Mouse (Mus musculus) embryonic facial prominence, embryonic 14.5 days (tissue): ENCODE data around the gene Rgs8. TPM values are rescaled to one million over a fixed set of nuclear protein-coding genes. Genes with fewer than 3 reads are reported as not detected.

ENCODE experiments used
- ATAC-seq: fragments of 200-750 bp; cut with Nextera tagmentation; 2 replicates; pipeline ENCODE4 v1.8.0; 2017; ENCODE audit warnings: low read depth, moderate number of reproducible peaks, moderate TSS enrichment
- DNase-seq: peaks from one replicate; pipeline ENCODE4 v3.0.0-alpha.2; 2015; ENCODE audit warnings: low spot score
- H3K27ac ChIP-seq: fragments of 300-500 bp; sonication (generic); replicated peaks from 2 replicates; pipeline ENCODE4 v1.5.1; 2014; ENCODE audit warnings: low read depth, mild to moderate bottlenecking, low read length, moderate library complexity
- H3K27me3 ChIP-seq: fragments of 300-500 bp; sonication (generic); replicated peaks from 2 replicates; pipeline ENCODE4 v1.6.1; 2014; ENCODE audit warnings: low read length; ENCODE audit not compliant: control insufficient read depth, insufficient read depth
- H3K36me3 ChIP-seq: fragments of 300-500 bp; sonication (generic); 2 replicates; pipeline ENCODE4 v1.6.1; 2014; ENCODE audit warnings: low read length, mixed read lengths; ENCODE audit not compliant: control insufficient read depth, insufficient read depth
- H3K4me1 ChIP-seq: fragments of 300-500 bp; sonication (generic); 2 replicates; pipeline ENCODE4 v1.6.1; 2014; ENCODE audit warnings: antibody characterized with exemption, low read length; ENCODE audit not compliant: control insufficient read depth, insufficient read depth
- H3K4me2 ChIP-seq: fragments of 300-500 bp; sonication (generic); 2 replicates; pipeline ENCODE4 v1.6.1; 2014; ENCODE audit warnings: low read depth, mild to moderate bottlenecking, low read length, moderate library complexity, mixed read lengths
- H3K4me3 ChIP-seq: fragments of 300-500 bp; sonication (generic); 2 replicates; pipeline ENCODE4 v1.5.1; 2014; ENCODE audit warnings: low read depth, mild to moderate bottlenecking, low read length
- H3K9ac ChIP-seq: fragments of 300-500 bp; sonication (generic); 2 replicates; pipeline ENCODE4 v1.6.1; 2014; ENCODE audit warnings: low read depth, mild to moderate bottlenecking, low read length, moderate library complexity, mixed read lengths
- H3K9me3 ChIP-seq: fragments of 300-500 bp; sonication (generic); 2 replicates; pipeline ENCODE4 v1.6.1; 2016; ENCODE audit warnings: low read length; ENCODE audit not compliant: control insufficient read depth
- WGBS: fragments of 180-500 bp; shearing (Covaris S2); extraction: QIAGEN DNeasy Blood & Tissue Kit; methylation state at CpG from one replicate; pipeline ENCODE4 v1.1.7; 2014; 5-methylcytosine and 5-hydroxymethylcytosine counted together
- polyA plus RNA-seq: library from polyadenylated mRNA; unstranded; fragments of >200 nt; fragmentation: Nextera tagmentation; extraction: Ambion mirVana; gene quantifications from 2 replicates; pipeline ENCODE4 v1.2.1, GENCODE M21; 2014

The Rgs8 gene
- polyA plus RNA-seq, 1 experiment from 2014 or later = 1.4 TPM

- Histone ChIP-seq H3K36me3 (no peaks in the 10 kb centered on the region), H3K4me1 (peaks cover 45% of the 10 kb centered on the region), H3K27me3 (no peaks in the 10 kb centered on the region), H3K4me3 (no peak overlapping the region), H3K9me3 (no peaks in the 10 kb centered on the region), H3K27ac (no peak overlapping the region), H3K9ac (no peak overlapping the region), H3K4me2 (peak overlapping the region; percentile 7; the same call in 1 of the 2 replicates)
- ATAC-seq = peak; percentile 80
- 6% methylated on average over 12 of the region's 12 CpGs for WGBS
- DNase-seq = peak; percentile 89
Observed at GRCm38 (mm10) chr1:153703445-153703991, 50.7 kb downstream of the Rgs8 start.

- H3K4me1 ChIP-seq = peaks cover 38% of the 10 kb centered on the region
- H3K4me2 ChIP-seq = 0 out of 2 replicates have a peak overlapping the region, but pooled peaks have one; percentile 7
- no peaks in the 10 kb centered on the region for H3K9me3 ChIP-seq
- no peak overlapping the region for H3K9ac ChIP-seq
- no peak overlapping the region for H3K27ac ChIP-seq
- no peaks in the 10 kb centered on the region for H3K27me3 ChIP-seq
- no peaks in the 10 kb centered on the region for H3K36me3 ChIP-seq
- no peak overlapping the region for H3K4me3 ChIP-seq
- ATAC-seq (0 out of 2 replicates have a peak, but pooled peaks have one; percentile 45), DNase-seq (no peak)
- 12% methylated on average over 7 of the region's 7 CpGs for WGBS
Observed at GRCm38 (mm10) chr1:153704174-153704573, 51.3 kb downstream of the Rgs8 start.

GRCm38 (mm10) chr1:153704996-153705395 is 52.2 kb downstream of the Rgs8 start:
- WGBS = 30% methylated on average over 3 of the region's 3 CpGs
- H3K9ac ChIP-seq = no peak overlapping the region
- ATAC-seq = peak; percentile 53; the same call in 1 of the 2 replicates

GRCm38 (mm10) chr1:153708626-153709025 is 55.8 kb downstream of the Rgs8 start:
- no peak overlapping the region for H3K4me2 ChIP-seq
- ATAC-seq = no peak
- peaks cover 14% of the 10 kb centered on the region for H3K4me1 ChIP-seq

More at GRCm38 (mm10) chr1:153704996-153705395, 52.2 kb downstream of the Rgs8 start:
- Histone ChIP-seq H3K9me3 (no peaks in the 10 kb centered on the region), H3K27ac (no peak overlapping the region), H3K4me1 (peaks cover 31% of the 10 kb centered on the region), H3K4me2 (no peak overlapping the region), H3K36me3 (no peaks in the 10 kb centered on the region), H3K4me3 (no peak overlapping the region), H3K27me3 (no peaks in the 10 kb centered on the region)
- peak; percentile 71 for DNase-seq

GRCm38 (mm10) chr1:153709451-153709850 is 56.6 kb downstream of the Rgs8 start:
- Histone ChIP-seq H3K9ac (no peak overlapping the region), H3K27ac (no peak overlapping the region), H3K4me3 (no peak overlapping the region), H3K9me3 (no peaks in the 10 kb centered on the region), H3K4me2 (no peak overlapping the region), H3K27me3 (no peaks in the 10 kb centered on the region), H3K4me1 (peaks cover 6% of the 10 kb centered on the region; the same call in 1 of the 2 replicates), H3K36me3 (no peaks in the 10 kb centered on the region)
- DNase-seq (no peak), ATAC-seq (no peak)
- 48% methylated on average over 5 of the region's 5 CpGs for WGBS

More at GRCm38 (mm10) chr1:153708626-153709025, 55.8 kb downstream of the Rgs8 start:
- DNase-seq = no peak
- no peak overlapping the region for H3K9ac ChIP-seq
- no peak overlapping the region for H3K4me3 ChIP-seq
- H3K27me3 ChIP-seq = no peaks in the 10 kb centered on the region
- H3K36me3 ChIP-seq = no peaks in the 10 kb centered on the region
- no peaks in the 10 kb centered on the region for H3K9me3 ChIP-seq
- H3K27ac ChIP-seq = no peak overlapping the region
- WGBS = 79% methylated on average over 5 of the region's 5 CpGs

- ATAC-seq (no peak; the same call in 1 of the 2 replicates), DNase-seq (peak; percentile 71)
- no peak overlapping the region for H3K4me3 ChIP-seq
- H3K36me3 ChIP-seq = no peaks in the 10 kb centered on the region
- H3K4me1 ChIP-seq = no peaks in the 10 kb centered on the region
- H3K9ac ChIP-seq = no peak overlapping the region
- H3K4me2 ChIP-seq = no peak overlapping the region
- H3K27me3 ChIP-seq = no peaks in the 10 kb centered on the region
- WGBS = 63% methylated on average over 3 of the region's 3 CpGs
- H3K9me3 ChIP-seq = no peaks in the 10 kb centered on the region
- peak overlapping the region; percentile 40 for H3K27ac ChIP-seq
Observed at GRCm38 (mm10) chr1:153711544-153712262, 58.9 kb downstream of the Rgs8 start.

GRCm38 (mm10) chr1:153712633-153713032 is 59.8 kb downstream of the Rgs8 start:
- no peaks in the 10 kb centered on the region for H3K4me1 ChIP-seq
- ATAC-seq = no peak
- 91% methylated on average over 2 of the region's 2 CpGs for WGBS
- H3K4me2 ChIP-seq = no peak overlapping the region
- H3K27me3 ChIP-seq = no peaks in the 10 kb centered on the region
- no peak for DNase-seq
- no peaks in the 10 kb centered on the region for H3K36me3 ChIP-seq
- H3K27ac ChIP-seq = no peak overlapping the region
- H3K9ac ChIP-seq = no peak overlapping the region
- no peaks in the 10 kb centered on the region for H3K9me3 ChIP-seq
- H3K4me3 ChIP-seq = no peak overlapping the region

GRCm38 (mm10) chr1:153717990-153718389 is 65.2 kb downstream of the Rgs8 start:
- no peak overlapping the region for H3K4me2 ChIP-seq
- 100% methylated on average over 1 of the region's 1 CpGs for WGBS
- no peak for DNase-seq
- no peaks in the 10 kb centered on the region for H3K36me3 ChIP-seq
- H3K27me3 ChIP-seq = no peaks in the 10 kb centered on the region
- no peak for ATAC-seq
- no peak overlapping the region for H3K9ac ChIP-seq
- no peak overlapping the region for H3K4me3 ChIP-seq
- H3K27ac ChIP-seq = no peak overlapping the region
- H3K4me1 ChIP-seq = no peaks in the 10 kb centered on the region
- H3K9me3 ChIP-seq = no peaks in the 10 kb centered on the region
